In genomic region chr17:27937054-27937615, GRCm38 (mm10) we compare ENCODE assay signal across 18 mouse cellular contexts. TPM values are rescaled to one million over a fixed set of nuclear protein-coding genes. Genes with fewer than 3 reads are reported as not detected.
A peak's percentile ranks its signal among the peaks of the same experiment; 100 is the strongest.
DNase-seq lines count a peak whose midpoint lies in the region; ATAC-seq and TF ChIP-seq lines count a peak whose summit lies in the region.
"Had no signal": no experiment of that assay in that cellular context is flagged by ENCODE, and none has a peak within 500 bp of the region (broad histone marks: within the 10 kb centered on the region; RNA-seq: fewer than 3 reads in every experiment).

No protein-coding gene starts in this region.

- H3K36me3 ChIP-seq in heart, embryonic 10.5 days = 0 out of 2 replicates have a peak, but pooled peaks cover 4% of the 10 kb centered on the region
- H3K36me3 ChIP-seq in kidney, postnatal 0 days (ENCODE audit: insufficient read depth, low read length) = no peaks in the 10 kb centered on the region
- H3K36me3 ChIP-seq in macrophage (ENCODE audit: inconsistent target) = no peaks in the 10 kb centered on the region
- H3K36me3 ChIP-seq: liver, embryonic 15.5 days; midbrain, embryonic 10.5 days; neural tube, embryonic 15.5 days had no signal

- DNase-seq in heart, adult 11 months = peak; percentile 90
- no peak for DNase-seq in heart, embryonic 10.5 days (ENCODE audit: low spot score)
- peak; percentile 61 for DNase-seq in kidney, postnatal 0 days (ENCODE audit: low spot score)
- no peak for DNase-seq in kidney, adult 9 months
- DNase-seq in gastrocnemius, postnatal 36 days = no peak
- DNase-seq: B cell, adult 2 months; cerebellum, adult 11 months; cerebellum, postnatal 36 days; heart, postnatal 14 days; kidney, postnatal 25 days; retina, postnatal 1 day; thymus, postnatal 25 days had no signal

- H3K27me3 ChIP-seq in heart, embryonic 10.5 days (ENCODE audit: insufficient read depth, poor library complexity, severe bottlenecking) = no peaks in the 10 kb centered on the region
- H3K27me3 ChIP-seq in kidney, postnatal 0 days (ENCODE audit: insufficient read depth, low read length) = no peaks in the 10 kb centered on the region
- H3K27me3 ChIP-seq: liver, embryonic 15.5 days; neural tube, embryonic 15.5 days had no signal

- no peak overlapping the region for H3K4me3 ChIP-seq in heart, embryonic 10.5 days
- no peak overlapping the region for H3K4me3 ChIP-seq in kidney, postnatal 0 days (replicated peaks; ENCODE audit: low read depth, low read length)
- no peak overlapping the region for H3K4me3 ChIP-seq in brown adipose tissue, adult 24 weeks (ENCODE audit: insufficient read depth, low read depth, low read length)
- no peak overlapping the region for H3K4me3 ChIP-seq in macrophage (ENCODE audit: inconsistent target)
- H3K4me3 ChIP-seq: liver, embryonic 15.5 days; midbrain, embryonic 10.5 days; neural tube, embryonic 15.5 days had no signal

- WGBS in heart, embryonic 10.5 days = 87% methylated on average over 4 of the region's 4 CpGs
- 65% methylated on average over 4 of the region's 4 CpGs for WGBS in kidney, postnatal 0 days
- 98% methylated on average over 4 of the region's 4 CpGs for WGBS in macrophage (ENCODE audit: missing documents)

- no peaks in the 10 kb centered on the region for H3K9me3 ChIP-seq in heart, embryonic 10.5 days
- H3K9me3 ChIP-seq in kidney, postnatal 0 days (replicated peaks; ENCODE audit: low read length) = no peaks in the 10 kb centered on the region
- H3K9me3 ChIP-seq: liver, embryonic 15.5 days; midbrain, embryonic 10.5 days; neural tube, embryonic 15.5 days had no signal

- H3K27ac ChIP-seq in heart, embryonic 10.5 days = no peak overlapping the region
- peak overlapping the region; percentile 73 for H3K27ac ChIP-seq in kidney, postnatal 0 days
- 0 out of 2 replicates have a peak overlapping the region, but pooled peaks have one; percentile 70 for H3K27ac ChIP-seq in brown adipose tissue, adult 24 weeks (replicated peaks; ENCODE audit: low read depth, low read length)
- H3K27ac ChIP-seq in macrophage = 0 out of 2 replicates have a peak overlapping the region, but pooled peaks have one; percentile 28
- H3K27ac ChIP-seq: liver, embryonic 15.5 days; midbrain, embryonic 10.5 days; neural tube, embryonic 15.5 days had no signal

- no peak overlapping the region for H3K4me2 ChIP-seq in kidney, postnatal 0 days (ENCODE audit: low read length)
- H3K4me2 ChIP-seq: liver, embryonic 15.5 days; neural tube, embryonic 15.5 days had no signal

- intact Hi-C loops in gastrocnemius, postnatal 36 days (cut with DNase I) = no loop called here

- H3K79me2 ChIP-seq in macrophage (ENCODE audit: inconsistent target) = peaks cover 100% of the 10 kb centered on the region

- TF ChIP-seq CTCF in kidney, postnatal 0 days (IDR thresholded peaks at IDR 0.05; ENCODE audit: low read depth) = no peak

- peaks cover 49% of the 10 kb centered on the region for H3K4me1 ChIP-seq in heart, embryonic 10.5 days
- peaks cover 26% of the 10 kb centered on the region for H3K4me1 ChIP-seq in kidney, postnatal 0 days (replicated peaks; ENCODE audit: insufficient read depth, low read length)
- H3K4me1 ChIP-seq in brown adipose tissue, adult 24 weeks (ENCODE audit: control insufficient read depth, insufficient read depth, insufficient read length, low read length) = peaks cover 56% of the 10 kb centered on the region

- no peak overlapping the region for H3K9ac ChIP-seq in kidney, postnatal 0 days (ENCODE audit: low read depth, low read length)
- H3K9ac ChIP-seq: liver, embryonic 15.5 days; neural tube, embryonic 15.5 days had no signal

- no peak for ATAC-seq in kidney, postnatal 0 days (replicated peaks; ENCODE audit: low FRiP score, low read depth)
- ATAC-seq: hindbrain, postnatal 0 days had no signal

RNA-seq across cellular contexts. Expression of gene Taf11, which starts 27.5 kb away (rescaled TPM):
- 52.5 and 64.0 TPM in 2 replicates for polyA plus RNA-seq in heart, embryonic 10.5 days (2016; fragmentation: Nextera tagmentation; extraction: Ambion mirVana)
- 55.5 and 58.1 TPM in 2 replicates for polyA plus RNA-seq in kidney, postnatal 0 days (2015; fragmentation: Nextera tagmentation; extraction: Ambion mirVana)
- polyA plus RNA-seq in brown adipose tissue, adult 24 weeks (2012; ENCODE audit: insufficient read depth, insufficient read length, missing spikeins) = 22.7 and 28.8 TPM in 2 replicates
- total RNA-seq in macrophage (2018; cell fraction: chromatin; rRNA removed) = 10 to 100 TPM in 23 of 26 experiments, 1 to 10 TPM in 3; 6.5 to 90.9 (median 38.4) TPM
- total RNA-seq in macrophage (2018; cell fraction: cytosol; rRNA removed) = 10 to 100 TPM; 20.8 to 41.0 (median 29.5) TPM
- total RNA-seq in macrophage (2018; cell fraction: nucleus; rRNA removed) = 10 to 100 TPM; 11.6 to 82.1 (median 32.2) TPM
- 34.5 to 39.1 TPM (median 37.0 TPM) in 3 replicates for polyA plus RNA-seq in macrophage (2018)
- total RNA-seq in gastrocnemius, postnatal 36 days (2021) = 10 to 100 TPM; 14.8 to 16.0 TPM

RNA-seq across cellular contexts. Expression of gene Anks1, which starts 28.0 kb away (rescaled TPM):
- polyA plus RNA-seq in heart, embryonic 10.5 days (2016; fragmentation: Nextera tagmentation; extraction: Ambion mirVana) = 9.2 and 10.4 TPM in 2 replicates
- 10.5 and 11.3 TPM in 2 replicates for polyA plus RNA-seq in kidney, postnatal 0 days (2015; fragmentation: Nextera tagmentation; extraction: Ambion mirVana)
- 14.0 and 18.0 TPM in 2 replicates for polyA plus RNA-seq in brown adipose tissue, adult 24 weeks (2012; ENCODE audit: insufficient read depth, insufficient read length, missing spikeins)
- 100 to 1,000 TPM in 22 of 26 experiments, 10 to 100 TPM in 4; 38.3 to 296 (median 144) TPM for total RNA-seq in macrophage (2018; cell fraction: chromatin; rRNA removed)
- 10 to 100 TPM; 14.0 to 52.9 (median 29.3) TPM for total RNA-seq in macrophage (2018; cell fraction: cytosol; rRNA removed)
- 100 to 1,000 TPM in 13 of 26 experiments, 10 to 100 TPM in 13; 34.3 to 144 (median 101) TPM for total RNA-seq in macrophage (2018; cell fraction: nucleus; rRNA removed)
- polyA plus RNA-seq in macrophage (2018) = 12.3 to 26.5 TPM (median 21.0 TPM) in 3 replicates
- 10 to 100 TPM in 1 of 2 experiments, 1 to 10 TPM in 1; 7.8 to 13.0 TPM for total RNA-seq in gastrocnemius, postnatal 36 days (2021)

Comparison
In these comparisons a context has a peak if more than half of its experiments do, and no peak if none do; other contexts are left out.
1. DNase-seq: peak in heart, adult 11 months (single experiment) and kidney, postnatal 0 days (single experiment); none in heart, embryonic 10.5 days (single experiment), kidney, adult 9 months (single experiment) and gastrocnemius, postnatal 36 days (0 of 2).